Mouse (Mus musculus): Measurements from ENCODE around the gene Gm20388. TPM values are rescaled to one million over a fixed set of nuclear protein-coding genes. Genes with fewer than 3 reads are reported as not detected.

The Gm20388 gene
- polyA plus RNA-seq, 1 experiment from 2014 or later, result 12.4 TPM

DNA sequence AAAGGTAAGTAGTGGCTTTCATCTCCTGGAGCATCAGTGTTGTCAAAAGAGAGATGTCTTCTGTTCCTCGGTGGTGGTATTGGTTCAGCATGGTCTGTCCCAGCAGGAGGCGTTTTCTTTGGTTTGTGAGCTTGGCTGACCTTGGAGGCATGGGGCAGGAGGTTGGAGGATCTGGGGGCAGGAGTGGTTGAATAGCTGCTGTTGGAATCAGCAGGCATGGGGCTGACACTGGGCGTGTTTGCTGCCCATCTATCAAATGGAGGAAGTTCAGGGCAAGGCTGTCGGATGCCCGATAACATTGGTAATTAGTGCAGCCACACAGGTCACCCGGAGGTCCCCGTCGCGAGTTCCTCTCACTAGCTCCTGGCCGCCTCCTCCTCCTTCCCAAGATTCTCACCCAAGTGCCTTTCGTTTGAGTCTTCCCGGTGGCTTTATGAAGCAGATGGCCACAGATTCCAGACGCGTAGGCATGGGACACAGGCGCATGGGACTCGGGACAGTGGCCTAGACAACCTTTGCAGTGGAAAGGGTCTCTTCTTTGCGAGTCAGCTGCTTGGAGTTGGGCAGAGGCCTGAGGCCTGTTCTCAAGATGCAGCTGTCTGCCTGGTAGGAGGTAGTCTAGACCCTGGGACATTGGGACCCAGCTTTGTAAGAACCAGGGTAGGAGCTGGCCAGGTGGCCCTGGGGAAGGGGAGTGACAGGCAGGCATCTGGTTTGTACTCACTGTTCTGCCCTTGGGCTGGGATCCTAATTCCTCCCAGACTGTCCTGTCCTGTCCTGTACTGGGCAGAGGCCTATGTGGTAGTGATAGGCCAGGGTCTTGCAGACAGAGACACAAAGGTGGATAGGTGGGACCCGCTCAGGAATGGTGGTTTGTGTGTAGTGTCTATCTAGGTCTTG, 320.3 kb downstream of the Gm20388 start:
- Histone ChIP-seq H3K36me3 (ENCODE audit: control insufficient read depth, insufficient read depth, low read length) (no peaks in the 10 kb centered on the region), H3K4me2 (ENCODE audit: low read length) (peak overlapping the region; percentile 91), H3K27me3 (replicated peaks; ENCODE audit: control insufficient read depth, insufficient read depth, low read length) (no peaks in the 10 kb centered on the region; the same call in 1 of the 2 replicates), H3K4me3 (ENCODE audit: low read length) (peak overlapping the region; percentile 72), H3K9me3 (ENCODE audit: control insufficient read depth, low read length) (no peaks in the 10 kb centered on the region), H3K27ac (ENCODE audit: low read depth, low read length) (no peak overlapping the region), H3K4me1 (ENCODE audit: control insufficient read depth, insufficient read depth, low read depth, low read length) (peaks cover 63% of the 10 kb centered on the region), H3K9ac (ENCODE audit: low read depth, low read length) (peak overlapping the region; percentile 76)
- whole genome bisulfite sequencing, result 30% methylated on average over 18 of the region's 18 CpGs
- ATAC-seq, result no peak

GRCm38 (mm10) chr8:120231870-120232269, 321.2 kb downstream of the Gm20388 start:
- Histone ChIP-seq H3K4me2 (ENCODE audit: low read length) (peak overlapping the region; percentile 91), H3K36me3 (ENCODE audit: control insufficient read depth, insufficient read depth, low read length) (no peaks in the 10 kb centered on the region), H3K9me3 (ENCODE audit: control insufficient read depth, low read length) (no peaks in the 10 kb centered on the region), H3K27me3 (replicated peaks; ENCODE audit: control insufficient read depth, insufficient read depth, low read length) (no peaks in the 10 kb centered on the region; the same call in 1 of the 2 replicates), H3K4me3 (ENCODE audit: low read length) (peak overlapping the region; percentile 72), H3K27ac (ENCODE audit: low read depth, low read length) (no peak overlapping the region), H3K9ac (ENCODE audit: low read depth, low read length) (peak overlapping the region; percentile 31), H3K4me1 (ENCODE audit: control insufficient read depth, insufficient read depth, low read depth, low read length) (peaks cover 63% of the 10 kb centered on the region)
- 52% methylated on average over 3 of the region's 3 CpGs for WGBS
- ATAC-seq, result no peak

DNA sequence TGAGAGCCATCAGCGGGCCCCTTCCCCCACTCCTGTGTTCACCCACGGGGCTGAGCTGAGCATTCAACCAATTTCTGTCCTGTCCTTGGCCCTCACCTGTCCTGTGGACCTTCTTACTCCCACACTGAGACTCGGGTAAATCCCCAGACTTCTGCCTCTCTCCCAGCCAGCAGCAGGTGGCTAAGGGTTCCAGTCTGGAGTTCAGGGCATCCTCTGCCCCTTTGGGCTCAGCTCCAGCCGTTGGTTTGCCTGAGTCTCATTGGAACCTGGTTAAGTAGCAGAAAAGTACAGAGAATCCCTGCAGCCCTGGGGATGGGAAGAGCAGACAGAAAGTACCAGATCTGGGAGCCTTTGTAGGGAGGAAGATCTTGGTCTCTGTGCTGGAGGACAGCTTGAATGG, 321.8 kb downstream of the Gm20388 start:
- no peak for ATAC-seq
- Histone ChIP-seq H3K27ac (ENCODE audit: low read depth, low read length) (no peak overlapping the region), H3K9me3 (ENCODE audit: control insufficient read depth, low read length) (no peaks in the 10 kb centered on the region), H3K4me2 (ENCODE audit: low read length) (peak overlapping the region; percentile 91), H3K9ac (ENCODE audit: low read depth, low read length) (peak overlapping the region; percentile 54), H3K27me3 (replicated peaks; ENCODE audit: control insufficient read depth, insufficient read depth, low read length) (no peaks in the 10 kb centered on the region; the same call in 1 of the 2 replicates), H3K36me3 (ENCODE audit: control insufficient read depth, insufficient read depth, low read length) (no peaks in the 10 kb centered on the region), H3K4me1 (ENCODE audit: control insufficient read depth, insufficient read depth, low read depth, low read length) (peaks cover 59% of the 10 kb centered on the region), H3K4me3 (ENCODE audit: low read length) (peak overlapping the region; percentile 72)
- WGBS, result 38% methylated on average over 3 of the region's 4 CpGs

- no peak for ATAC-seq
- Histone ChIP-seq H3K9me3 (ENCODE audit: control insufficient read depth, low read length) (no peaks in the 10 kb centered on the region), H3K27ac (ENCODE audit: low read depth, low read length) (no peak overlapping the region), H3K27me3 (replicated peaks; ENCODE audit: control insufficient read depth, insufficient read depth, low read length) (no peaks in the 10 kb centered on the region; the same call in 1 of the 2 replicates), H3K4me1 (ENCODE audit: control insufficient read depth, insufficient read depth, low read depth, low read length) (peaks cover 56% of the 10 kb centered on the region), H3K4me2 (ENCODE audit: low read length) (peak overlapping the region; percentile 91), H3K9ac (ENCODE audit: low read depth, low read length) (peak overlapping the region; percentile 54), H3K4me3 (ENCODE audit: low read length) (peak overlapping the region; percentile 72), H3K36me3 (ENCODE audit: control insufficient read depth, insufficient read depth, low read length) (no peaks in the 10 kb centered on the region)
- 18% methylated on average over 13 of the region's 13 CpGs for WGBS
Measured at GRCm38 (mm10) chr8:120232913-120233312, 322.3 kb downstream of the Gm20388 start.

DNA sequence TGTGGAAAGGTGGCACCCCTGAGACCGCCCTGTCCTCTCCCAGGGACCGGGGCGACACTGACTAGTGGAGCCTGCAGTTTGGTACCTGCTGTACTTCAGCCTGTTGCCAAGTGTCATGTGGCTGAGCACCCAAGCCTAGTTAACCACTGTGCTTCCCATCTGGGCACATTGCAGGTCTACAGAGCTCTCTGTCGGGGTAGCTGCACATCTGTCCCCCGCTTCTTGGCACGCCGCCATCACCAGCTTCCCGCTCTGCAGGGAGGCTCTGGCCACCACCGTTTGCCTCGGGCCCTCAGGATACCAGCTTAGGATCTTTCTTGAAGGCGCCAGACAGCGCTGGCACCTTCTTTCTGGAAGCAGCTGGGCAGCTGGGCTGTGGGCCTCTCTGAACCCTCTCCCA, 323.8 kb downstream of the Gm20388 start:
- Histone ChIP-seq H3K4me2 (ENCODE audit: low read length) (peak overlapping the region; percentile 17; the same call in 1 of the 2 replicates), H3K4me1 (ENCODE audit: control insufficient read depth, insufficient read depth, low read depth, low read length) (peaks cover 51% of the 10 kb centered on the region), H3K27me3 (replicated peaks; ENCODE audit: control insufficient read depth, insufficient read depth, low read length) (no peaks in the 10 kb centered on the region; the same call in 1 of the 2 replicates), H3K9me3 (ENCODE audit: control insufficient read depth, low read length) (no peaks in the 10 kb centered on the region), H3K27ac (ENCODE audit: low read depth, low read length) (peak overlapping the region; percentile 23; the same call in 1 of the 2 replicates), H3K4me3 (ENCODE audit: low read length) (no peak overlapping the region), H3K9ac (ENCODE audit: low read depth, low read length) (peak overlapping the region; percentile 25), H3K36me3 (ENCODE audit: control insufficient read depth, insufficient read depth, low read length) (no peaks in the 10 kb centered on the region)
- ATAC-seq, result no peak
- 44% methylated on average over 12 of the region's 12 CpGs for WGBS

DNA sequence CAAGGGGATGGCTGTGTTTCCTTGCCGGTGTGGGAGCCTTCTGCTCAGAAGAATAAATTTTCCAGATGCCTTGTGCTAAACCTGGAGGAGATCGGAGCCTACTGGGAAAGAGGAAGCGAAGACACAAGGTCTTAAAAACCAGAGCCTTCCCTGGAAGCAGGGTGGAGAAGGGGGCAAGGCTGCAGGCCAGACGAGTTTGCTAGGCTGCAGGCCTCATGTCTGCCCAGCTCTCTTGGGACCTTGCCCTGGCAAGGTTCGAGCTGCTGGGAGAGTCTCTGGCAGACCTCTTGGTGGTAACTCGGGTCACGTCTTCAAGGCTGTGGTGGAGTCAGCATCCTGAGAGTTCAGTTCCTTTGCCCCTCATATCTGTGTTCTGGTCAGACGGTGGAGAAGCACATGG, 324.2 kb downstream of the Gm20388 start:
- peaks cover 47% of the 10 kb centered on the region for H3K4me1 ChIP-seq (ENCODE audit: control insufficient read depth, insufficient read depth, low read depth, low read length)
- peak overlapping the region; percentile 25 for H3K9ac ChIP-seq (ENCODE audit: low read depth, low read length)
- peak overlapping the region; percentile 17; the same call in 1 of the 2 replicates for H3K4me2 ChIP-seq (ENCODE audit: low read length)
- ATAC-seq, result no peak
- H3K9me3 ChIP-seq (ENCODE audit: control insufficient read depth, low read length), result no peaks in the 10 kb centered on the region
- no peaks in the 10 kb centered on the region for H3K36me3 ChIP-seq (ENCODE audit: control insufficient read depth, insufficient read depth, low read length)
- no peak overlapping the region for H3K4me3 ChIP-seq (ENCODE audit: low read length)
- 53% methylated on average over 8 of the region's 8 CpGs for WGBS
- no peaks in the 10 kb centered on the region; the same call in 1 of the 2 replicates for H3K27me3 ChIP-seq (replicated peaks; ENCODE audit: control insufficient read depth, insufficient read depth, low read length)
- peak overlapping the region; percentile 23; the same call in 1 of the 2 replicates for H3K27ac ChIP-seq (ENCODE audit: low read depth, low read length)

GRCm38 (mm10) chr8:120243222-120243621, 332.6 kb downstream of the Gm20388 start:
- no peak for ATAC-seq
- Histone ChIP-seq H3K4me3 (ENCODE audit: low read length) (no peak overlapping the region), H3K27me3 (replicated peaks; ENCODE audit: control insufficient read depth, insufficient read depth, low read length) (no peaks in the 10 kb centered on the region), H3K27ac (ENCODE audit: low read depth, low read length) (no peak overlapping the region), H3K9ac (ENCODE audit: low read depth, low read length) (no peak overlapping the region), H3K4me2 (ENCODE audit: low read length) (no peak overlapping the region), H3K4me1 (ENCODE audit: control insufficient read depth, insufficient read depth, low read depth, low read length) (no peaks in the 10 kb centered on the region), H3K9me3 (ENCODE audit: control insufficient read depth, low read length) (no peaks in the 10 kb centered on the region), H3K36me3 (ENCODE audit: control insufficient read depth, insufficient read depth, low read length) (no peaks in the 10 kb centered on the region)
- 89% methylated on average over 4 of the region's 4 CpGs for WGBS

GRCm38 (mm10) chr8:120243916-120244451, 333.3 kb downstream of the Gm20388 start:
- H3K4me2 ChIP-seq (ENCODE audit: low read length), result no peak overlapping the region
- H3K4me1 ChIP-seq (ENCODE audit: control insufficient read depth, insufficient read depth, low read depth, low read length), result no peaks in the 10 kb centered on the region
- H3K9ac ChIP-seq (ENCODE audit: low read depth, low read length), result no peak overlapping the region
- WGBS, result 89% methylated on average over 5 of the region's 5 CpGs
- no peaks in the 10 kb centered on the region for H3K27me3 ChIP-seq (replicated peaks; ENCODE audit: control insufficient read depth, insufficient read depth, low read length)
- H3K36me3 ChIP-seq (ENCODE audit: control insufficient read depth, insufficient read depth, low read length), result no peaks in the 10 kb centered on the region
- no peak for ATAC-seq
- H3K4me3 ChIP-seq (ENCODE audit: low read length), result no peak overlapping the region
- H3K27ac ChIP-seq (ENCODE audit: low read depth, low read length), result no peak overlapping the region
- H3K9me3 ChIP-seq (ENCODE audit: control insufficient read depth, low read length), result no peaks in the 10 kb centered on the region

DNA sequence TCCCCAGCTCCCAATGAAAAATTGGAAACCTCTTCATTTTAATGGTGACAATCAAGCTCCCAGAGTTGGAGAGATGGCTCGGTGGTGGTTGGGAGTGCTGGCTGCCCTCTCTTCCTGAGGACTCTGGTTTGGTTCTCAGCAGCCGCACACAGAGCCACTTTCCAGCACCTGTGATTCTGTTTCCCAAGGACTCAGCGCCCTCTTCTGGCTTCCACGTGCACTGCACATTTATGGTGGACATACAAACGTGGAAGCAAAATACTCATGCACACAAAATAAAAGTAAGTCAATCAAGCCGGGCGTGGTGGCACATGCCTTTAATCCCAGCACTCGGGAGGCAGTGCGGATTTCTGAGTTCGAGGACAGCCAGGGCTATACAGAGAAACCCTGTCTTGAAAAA, 333.9 kb downstream of the Gm20388 start:
- Histone ChIP-seq H3K9ac (ENCODE audit: low read depth, low read length) (no peak overlapping the region), H3K4me2 (ENCODE audit: low read length) (no peak overlapping the region), H3K27me3 (replicated peaks; ENCODE audit: control insufficient read depth, insufficient read depth, low read length) (no peaks in the 10 kb centered on the region), H3K27ac (ENCODE audit: low read depth, low read length) (no peak overlapping the region), H3K36me3 (ENCODE audit: control insufficient read depth, insufficient read depth, low read length) (no peaks in the 10 kb centered on the region), H3K9me3 (ENCODE audit: control insufficient read depth, low read length) (no peaks in the 10 kb centered on the region), H3K4me3 (ENCODE audit: low read length) (no peak overlapping the region), H3K4me1 (ENCODE audit: control insufficient read depth, insufficient read depth, low read depth, low read length) (no peaks in the 10 kb centered on the region)
- no peak for ATAC-seq
- WGBS, result 93% methylated on average over 10 of the region's 10 CpGs
